Mouse (Mus musculus) hindbrain, embryonic 13.5 days (tissue): Measurements from ENCODE around the gene Rangap1. TPM values are rescaled to one million over a fixed set of nuclear protein-coding genes. Genes with fewer than 3 reads are reported as not detected.
"Not testable (repeated sequence)": the region's sequence is repeated elsewhere in the genome, so short reads cannot be mapped to it uniquely, and the experiment has no call there.

Experiments used
- ATAC-seq: fragments of 200-750 bp; cut with Nextera tagmentation; 2 replicates; pipeline ENCODE4 v1.8.0; 2017; ENCODE audit warnings: moderate TSS enrichment; ENCODE audit not compliant: low FRiP score
- H3K27ac ChIP-seq: fragments of 300-500 bp; sonication (generic); 2 replicates; pipeline ENCODE4 v1.5.1; 2015; ENCODE audit warnings: inconsistent platforms, mild to moderate bottlenecking, moderate library complexity
- H3K27me3 ChIP-seq: fragments of 300-500 bp; sonication (generic); 2 replicates; pipeline ENCODE4 v1.6.1; 2015; ENCODE audit warnings: mild to moderate bottlenecking, inconsistent platforms
- H3K36me3 ChIP-seq: fragments of 300-500 bp; sonication (generic); 2 replicates; pipeline ENCODE4 v1.6.1; 2015; ENCODE audit warnings: mild to moderate bottlenecking, inconsistent platforms
- H3K4me1 ChIP-seq: fragments of 300-500 bp; sonication (generic); replicated peaks from 2 replicates; pipeline ENCODE4 v1.6.1; 2015; ENCODE audit warnings: inconsistent platforms
- H3K4me2 ChIP-seq: fragments of 300-500 bp; sonication (generic); 2 replicates; pipeline ENCODE4 v1.6.1; 2015; ENCODE audit warnings: inconsistent platforms, mild to moderate bottlenecking, moderate library complexity
- H3K4me3 ChIP-seq: fragments of 300-500 bp; sonication (generic); 2 replicates; pipeline ENCODE4 v1.5.1; 2015; ENCODE audit warnings: mild to moderate bottlenecking, inconsistent platforms
- H3K9ac ChIP-seq: fragments of 300-500 bp; sonication (generic); 2 replicates; pipeline ENCODE4 v1.6.1; 2015; ENCODE audit warnings: mild to moderate bottlenecking, inconsistent platforms
- H3K9me3 ChIP-seq: fragments of 300-500 bp; sonication (generic); 2 replicates; pipeline ENCODE4 v1.6.1; 2016; ENCODE audit warnings: inconsistent platforms
- WGBS: fragments of 180-500 bp; shearing (Covaris S2); methylation state at CpG from one replicate; pipeline ENCODE4 v1.1.7; 2015; 5-methylcytosine and 5-hydroxymethylcytosine counted together
- polyA plus RNA-seq: library from polyadenylated mRNA; unstranded; fragments of >200 nt; fragmentation: Nextera tagmentation; extraction: Ambion mirVana; gene quantifications from 2 replicates; pipeline ENCODE4 v1.2.1, GENCODE M21; 2015

The Rangap1 gene
- polyA plus RNA-seq, 1 experiment from 2014 or later = 129 TPM

DNA sequence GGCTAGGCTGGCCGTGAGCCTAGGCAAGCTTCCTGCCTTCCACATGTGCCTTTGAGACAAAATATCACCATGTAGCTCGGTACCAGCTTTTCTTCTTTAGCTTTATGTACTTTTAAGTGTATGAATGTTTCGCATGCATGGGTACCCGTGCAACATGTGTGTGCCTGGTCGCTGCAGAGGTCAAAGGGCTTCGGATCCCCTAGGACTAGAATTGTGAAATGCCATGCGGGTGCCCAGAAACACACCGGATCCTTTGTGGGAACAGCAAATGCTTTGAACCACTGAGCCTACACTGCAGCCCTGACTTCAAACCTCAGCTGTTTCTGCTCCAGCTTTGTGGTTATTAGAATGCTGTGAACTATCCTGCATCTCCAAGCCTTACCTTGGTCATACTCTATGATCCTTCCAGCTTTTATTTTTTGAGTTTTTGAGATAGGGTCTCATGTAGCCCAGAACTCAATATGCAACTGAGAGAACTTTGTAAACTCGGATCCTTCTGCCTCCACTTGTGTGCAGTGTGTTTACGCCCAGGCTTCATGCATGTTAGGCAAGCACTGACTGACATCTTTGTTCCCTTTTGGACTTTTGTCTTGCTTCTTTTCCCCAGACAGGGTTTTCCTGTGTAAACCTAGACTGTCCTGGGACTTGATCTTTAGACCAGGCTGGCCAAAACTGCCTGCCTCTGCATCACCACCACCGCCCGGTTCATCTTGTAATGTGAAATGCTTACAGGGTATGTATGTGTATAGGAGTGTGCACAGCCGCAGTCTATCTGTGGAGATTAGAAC lies 42.8 kb downstream of the Rangap1 start:
- Histone ChIP-seq H3K27ac (no peak overlapping the region), H3K4me3 (no peak overlapping the region), H3K27me3 (no peaks in the 10 kb centered on the region), H3K36me3 (peaks cover 54% of the 10 kb centered on the region), H3K4me1 (no peaks in the 10 kb centered on the region), H3K9ac (no peak overlapping the region), H3K4me2 (no peak overlapping the region), H3K9me3 (no peaks in the 10 kb centered on the region)
- no peak for ATAC-seq
- WGBS = 84% methylated on average over 13 of the region's 13 CpGs

DNA sequence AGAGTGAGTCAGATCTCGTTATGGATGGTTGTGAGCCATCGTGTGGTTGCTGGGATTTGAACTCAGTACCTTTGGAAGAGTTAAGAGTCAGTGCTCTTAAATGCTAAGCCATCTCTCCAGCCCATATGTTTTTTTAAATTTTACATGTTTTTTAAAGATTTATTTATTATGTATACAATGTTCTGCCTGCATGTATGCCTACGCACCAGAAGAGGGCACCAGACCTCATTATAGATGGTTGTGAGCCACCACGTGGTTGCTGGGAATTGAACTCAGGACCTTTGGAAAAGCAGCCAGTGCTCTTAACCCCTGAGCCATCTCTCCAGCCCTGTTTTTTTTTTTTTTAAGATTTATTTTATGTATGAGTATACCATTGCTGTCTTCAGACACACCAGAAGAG lies 44.0 kb downstream of the Rangap1 start:
- not testable (repeated sequence) for H3K4me1 ChIP-seq, H3K4me2 ChIP-seq, H3K9me3 ChIP-seq, H3K27me3 ChIP-seq, H3K4me3 ChIP-seq, H3K27ac ChIP-seq, H3K9ac ChIP-seq, ATAC-seq
- WGBS = 76% methylated on average over 4 of the region's 4 CpGs
- H3K36me3 ChIP-seq = peaks cover 44% of the 10 kb centered on the region

DNA sequence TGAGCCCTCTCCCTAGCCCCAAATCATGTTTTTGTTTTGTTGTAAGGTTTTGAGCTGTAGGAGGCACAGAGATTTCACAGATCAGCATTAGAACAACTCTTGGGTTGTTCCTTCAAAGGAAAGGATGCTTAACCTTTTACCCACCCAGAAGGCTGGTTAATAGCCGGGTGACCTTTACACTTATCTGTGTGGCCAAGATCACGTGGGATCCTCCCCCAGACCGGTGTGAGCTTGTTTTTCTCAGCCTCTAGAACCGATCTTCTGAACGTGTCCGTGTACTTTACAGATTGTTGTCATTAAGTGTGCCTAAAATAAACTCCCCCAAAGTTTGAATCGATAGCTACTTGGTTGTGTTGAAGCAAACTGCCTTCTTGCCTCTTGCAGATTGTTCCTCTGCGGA lies 44.7 kb downstream of the Rangap1 start:
- Histone ChIP-seq H3K36me3 (peaks cover 36% of the 10 kb centered on the region), H3K4me3 (no peak overlapping the region), H3K9me3 (no peaks in the 10 kb centered on the region), H3K4me1 (no peaks in the 10 kb centered on the region), H3K9ac (no peak overlapping the region), H3K27me3 (peaks cover 14% of the 10 kb centered on the region), H3K27ac (no peak overlapping the region), H3K4me2 (no peak overlapping the region)
- ATAC-seq = no peak
- WGBS = 86% methylated on average over 8 of the region's 8 CpGs

DNA sequence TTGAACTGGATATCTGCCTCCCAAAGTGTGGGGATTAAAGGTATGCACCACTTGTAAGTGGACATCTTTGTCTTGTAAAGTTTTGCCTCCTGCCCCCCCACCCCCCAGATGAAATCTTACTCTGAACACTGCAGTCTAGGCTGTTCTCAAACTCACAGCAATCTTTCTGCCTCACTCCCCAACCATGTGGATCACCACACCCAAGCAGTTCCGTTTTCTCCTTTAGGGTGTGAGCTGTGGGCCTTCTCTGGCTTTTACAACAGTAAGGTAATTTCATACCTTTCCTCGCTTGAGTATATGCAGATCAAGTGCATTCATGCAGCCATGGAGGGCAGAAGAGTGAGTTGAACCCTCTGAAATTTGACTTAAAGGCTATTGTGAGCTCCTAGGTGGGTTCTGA lies 45.2 kb downstream of the Rangap1 start:
- no peak overlapping the region for H3K4me3 ChIP-seq
- ATAC-seq = no peak
- WGBS = 73% methylated on average over 2 of the region's 2 CpGs

DNA sequence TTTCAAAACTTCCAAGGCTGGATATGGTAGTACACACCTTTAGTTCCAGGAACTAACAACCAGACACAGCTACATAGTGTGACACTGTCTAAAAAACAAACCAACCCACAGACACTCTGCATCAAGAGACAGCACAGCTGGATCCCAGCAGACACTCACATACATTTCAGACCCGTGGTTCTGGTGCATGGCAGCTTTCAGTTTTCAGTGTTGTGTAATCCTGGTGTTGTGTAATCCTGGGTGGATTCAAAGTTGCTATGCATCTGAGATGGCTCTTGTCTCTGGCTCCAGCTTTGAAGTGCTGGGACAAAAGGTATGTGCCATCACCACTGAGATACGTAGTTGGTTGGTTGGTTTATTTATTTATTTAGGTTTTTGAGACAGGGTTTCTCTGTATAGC lies 46.8 kb downstream of the Rangap1 start:
- ATAC-seq = no peak
- Histone ChIP-seq H3K27ac (no peak overlapping the region), H3K9ac (no peak overlapping the region), H3K4me3 (no peak overlapping the region), H3K9me3 (no peaks in the 10 kb centered on the region), H3K4me1 (peaks cover 17% of the 10 kb centered on the region), H3K36me3 (peaks cover 16% of the 10 kb centered on the region), H3K4me2 (no peak overlapping the region), H3K27me3 (peaks cover 35% of the 10 kb centered on the region)
- 76% methylated on average over 2 of the region's 2 CpGs for WGBS

More for the DNA sequence above, 45.2 kb downstream of the Rangap1 start:
- Histone ChIP-seq H3K36me3 (peaks cover 32% of the 10 kb centered on the region), H3K9ac (no peak overlapping the region), H3K27me3 (peaks cover 19% of the 10 kb centered on the region), H3K4me1 (peaks cover under 1% of the 10 kb centered on the region; the same call in 1 of the 2 replicates), H3K9me3 (no peaks in the 10 kb centered on the region), H3K27ac (no peak overlapping the region), H3K4me2 (no peak overlapping the region)

DNA sequence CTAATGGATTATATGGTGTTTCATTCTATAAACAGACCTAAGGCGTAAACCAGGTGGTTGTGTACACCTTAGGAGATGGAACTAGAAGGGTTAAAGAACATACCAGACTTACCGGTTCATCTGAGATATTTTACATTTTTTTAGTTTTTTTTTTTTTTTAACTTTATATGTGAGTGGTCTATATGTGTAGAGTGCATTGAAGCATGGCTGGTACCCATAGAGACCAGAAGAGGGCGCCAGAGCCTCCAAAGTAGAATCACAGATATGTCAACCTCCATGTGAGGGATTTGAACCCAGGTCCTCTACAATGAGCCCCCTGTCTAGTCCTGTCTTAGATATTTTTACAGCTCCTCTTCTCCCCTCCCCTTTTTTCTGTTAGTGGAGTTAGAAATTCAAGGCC lies 47.5 kb downstream of the Rangap1 start:
- Histone ChIP-seq H3K4me1 (peaks cover 24% of the 10 kb centered on the region), H3K4me3 (no peak overlapping the region), H3K27ac (no peak overlapping the region), H3K36me3 (peaks cover 9% of the 10 kb centered on the region), H3K9me3 (no peaks in the 10 kb centered on the region), H3K9ac (no peak overlapping the region), H3K27me3 (peaks cover 42% of the 10 kb centered on the region), H3K4me2 (no peak overlapping the region)
- no peak for ATAC-seq
- 58% methylated on average over 3 of the region's 3 CpGs for WGBS

DNA sequence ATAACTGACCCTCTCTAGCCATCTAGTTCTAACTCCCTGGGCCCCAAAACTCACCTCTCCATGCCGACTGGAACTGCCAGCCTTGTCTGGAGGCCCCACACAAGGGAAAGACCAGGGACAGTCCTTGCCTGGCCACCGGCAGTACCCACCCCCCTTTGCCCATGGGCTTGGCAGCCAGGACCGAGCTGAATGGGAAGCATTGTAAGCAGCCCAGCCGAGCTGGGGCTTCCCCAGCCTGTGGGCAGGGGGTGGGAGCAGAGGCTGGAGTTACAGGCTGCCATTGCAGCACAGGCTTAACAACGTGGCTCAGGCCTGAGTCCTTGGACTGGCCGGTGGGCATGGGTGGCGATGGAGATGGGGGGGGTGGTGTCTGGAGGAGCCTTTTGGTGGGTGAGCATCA lies 48.2 kb downstream of the Rangap1 start, which contains the start of gene Chadl:
Gene Chadl, minus strand, starts transcription at position 113 of the 400 bp plus-strand sequence.
- H3K9me3 ChIP-seq = no peaks in the 10 kb centered on the region
- H3K36me3 ChIP-seq = 0 out of 2 replicates have a peak, but pooled peaks cover 3% of the 10 kb centered on the region
- 50% methylated on average over 7 of the region's 7 CpGs for WGBS
- H3K27ac ChIP-seq = no peak within 1 kb of the TSS
- ATAC-seq = 0 out of 2 replicates have a peak, but pooled peaks have one; percentile 37
- no peak within 1 kb of the TSS for H3K9ac ChIP-seq
- no peak within 1 kb of the TSS for H3K4me2 ChIP-seq
- H3K4me3 ChIP-seq = no peak within 1 kb of the TSS
- peaks cover 26% of the 10 kb centered on the region for H3K4me1 ChIP-seq
- peaks cover 49% of the 10 kb centered on the region for H3K27me3 ChIP-seq

DNA sequence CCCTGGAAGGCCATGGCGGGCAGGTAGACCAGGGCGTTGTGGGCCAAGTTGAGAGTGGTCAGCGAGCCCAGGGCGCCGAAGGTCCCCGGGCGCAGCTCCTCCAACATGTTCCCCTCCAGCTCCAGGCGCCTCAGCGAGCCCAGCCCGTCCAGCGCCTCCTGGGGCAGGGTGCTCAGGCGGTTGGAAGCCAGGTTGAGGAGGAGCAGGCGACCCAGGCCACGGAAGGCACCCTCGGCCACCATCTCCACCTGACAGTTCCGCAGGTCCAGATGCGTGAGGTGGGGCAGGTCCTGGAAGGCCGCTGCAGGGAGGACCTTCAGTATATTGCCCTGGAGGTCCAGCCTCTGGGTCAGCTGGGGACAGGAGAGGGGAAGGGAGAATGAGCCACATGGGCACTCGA lies 50.4 kb downstream of the Rangap1 start:
- H3K36me3 ChIP-seq = no peaks in the 10 kb centered on the region
- H3K4me3 ChIP-seq = peak overlapping the region; percentile 58
- no peaks in the 10 kb centered on the region for H3K9me3 ChIP-seq
- peak overlapping the region; percentile 91 for H3K4me2 ChIP-seq
- peak overlapping the region; percentile 83 for H3K9ac ChIP-seq
- WGBS = 26% methylated on average over 19 of the region's 19 CpGs
- peaks cover 59% of the 10 kb centered on the region for H3K27me3 ChIP-seq
- no peak overlapping the region; the same call in 1 of the 2 replicates for H3K27ac ChIP-seq
- ATAC-seq = no peak
- peaks cover 26% of the 10 kb centered on the region for H3K4me1 ChIP-seq

DNA sequence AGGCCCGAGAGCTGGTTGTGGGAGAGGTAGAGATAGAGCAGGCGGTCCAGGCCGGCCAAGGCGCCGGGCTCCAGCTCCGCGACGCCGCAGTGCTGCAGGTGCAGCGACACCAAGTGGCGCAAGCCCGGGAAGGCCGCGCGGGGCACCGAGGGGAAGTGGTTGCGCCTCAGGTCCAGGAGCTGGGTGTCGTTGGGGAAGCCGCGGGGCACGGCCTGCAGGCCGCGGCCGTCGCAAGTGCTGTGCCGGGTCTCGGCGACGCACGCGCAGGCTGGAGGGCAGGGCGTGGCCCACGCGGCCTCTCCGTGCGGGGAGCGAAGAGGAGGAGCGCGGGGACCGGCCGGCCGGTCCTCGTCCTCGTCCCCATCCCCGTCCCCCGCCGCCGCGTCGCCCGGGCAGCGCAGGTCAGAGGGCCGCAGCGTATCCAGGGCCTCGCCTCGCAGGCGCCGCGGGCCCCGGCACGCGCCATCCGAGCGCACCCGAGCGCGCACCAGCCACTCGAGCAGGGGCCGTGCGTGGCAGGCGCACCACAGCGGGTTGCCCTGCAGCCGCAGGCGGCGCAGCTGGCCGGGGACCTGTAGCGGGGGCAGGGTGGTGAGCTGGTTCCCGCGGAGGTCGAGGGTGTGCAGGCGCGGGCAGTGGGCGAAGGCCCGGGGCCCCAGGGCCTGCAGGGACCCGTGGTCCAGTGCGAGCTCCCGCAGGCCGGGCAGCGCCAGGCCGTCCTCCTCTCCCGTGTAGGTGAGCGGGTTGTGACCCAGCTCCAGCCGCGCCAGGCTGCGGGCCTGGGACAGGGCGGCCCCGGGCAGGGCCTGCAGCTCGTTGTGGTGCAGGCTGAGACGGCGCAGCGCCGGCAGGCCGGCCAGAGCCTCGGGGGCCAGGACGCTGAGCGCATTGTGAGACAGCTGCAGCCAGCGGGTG lies 51.1 kb downstream of the Rangap1 start:
- H3K4me3 ChIP-seq = peak overlapping the region; percentile 58
- H3K27me3 ChIP-seq = peaks cover 59% of the 10 kb centered on the region
- H3K27ac ChIP-seq = peak overlapping the region; percentile 30; the same call in 1 of the 2 replicates
- ATAC-seq = peak; percentile 77
- no peaks in the 10 kb centered on the region for H3K9me3 ChIP-seq
- H3K36me3 ChIP-seq = no peaks in the 10 kb centered on the region
- under 1% methylated on average over 72 of the region's 107 CpGs for WGBS
- peak overlapping the region; percentile 83 for H3K9ac ChIP-seq
- peaks cover 26% of the 10 kb centered on the region for H3K4me1 ChIP-seq
- H3K4me2 ChIP-seq = peak overlapping the region; percentile 91

DNA sequence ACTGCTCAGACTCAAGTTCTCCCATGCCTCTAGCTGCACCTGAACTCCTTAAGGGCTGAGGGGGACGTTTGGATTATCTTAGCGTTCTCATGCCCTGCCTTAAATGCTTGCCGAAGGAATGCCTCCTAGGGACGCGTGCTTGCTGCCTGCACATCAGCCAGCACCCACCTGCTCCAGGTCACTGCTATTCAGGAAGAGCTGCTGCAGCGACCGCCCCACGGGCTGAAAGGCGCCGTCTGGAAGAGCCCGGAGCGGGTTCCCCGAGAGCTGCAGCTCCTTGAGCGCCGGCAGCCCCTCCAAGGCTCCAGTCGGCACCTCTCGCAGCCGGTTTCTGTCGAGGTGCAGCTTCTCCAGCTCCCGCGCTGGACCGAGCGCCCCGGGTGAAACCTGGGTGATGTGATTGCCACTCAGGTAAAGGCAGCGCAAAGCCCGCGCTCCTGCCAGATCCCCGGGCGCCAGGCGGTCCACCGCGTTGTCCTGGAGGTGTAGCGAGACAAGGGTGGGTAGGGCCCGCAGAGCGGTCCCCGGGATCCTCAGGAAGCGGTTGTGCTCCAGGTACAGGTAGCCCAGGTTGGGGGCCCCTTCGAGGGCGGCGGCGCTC lies 51.9 kb downstream of the Rangap1 start:
- 5% methylated on average over 38 of the region's 41 CpGs for WGBS
- peak; percentile 37 for ATAC-seq

DNA sequence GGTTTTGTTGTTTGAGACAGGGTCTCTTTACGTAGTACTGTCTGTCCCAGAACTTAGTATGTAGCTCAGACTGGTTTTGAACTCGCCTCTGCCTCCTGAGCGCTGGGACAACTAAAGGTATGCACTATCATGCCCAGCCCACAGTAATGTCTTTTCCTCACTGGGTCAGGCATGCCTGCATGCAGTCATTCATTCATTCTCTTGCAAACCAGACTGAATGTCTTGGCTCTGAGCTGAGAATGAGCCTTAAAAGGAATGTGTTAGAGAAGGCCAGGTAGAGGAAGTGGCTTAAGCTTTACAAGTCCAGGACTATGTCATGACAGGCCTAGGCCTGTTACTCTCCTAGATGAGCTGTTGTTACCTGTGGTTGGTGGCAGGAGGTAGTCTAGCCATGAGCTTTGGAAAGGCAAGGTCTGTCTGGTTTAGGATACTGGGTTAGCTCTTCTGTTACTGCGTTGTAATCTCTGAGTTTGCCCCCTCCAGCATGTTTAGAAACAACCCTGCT lies 65.0 kb downstream of the Rangap1 start:
- H3K9ac ChIP-seq = no peak overlapping the region
- ATAC-seq = no peak
- H3K36me3 ChIP-seq = peaks cover 93% of the 10 kb centered on the region

More for the DNA sequence above, 51.9 kb downstream of the Rangap1 start:
- no peaks in the 10 kb centered on the region for H3K9me3 ChIP-seq
- peaks cover 59% of the 10 kb centered on the region for H3K27me3 ChIP-seq
- H3K36me3 ChIP-seq = peaks cover 6% of the 10 kb centered on the region; the same call in 1 of the 2 replicates
- H3K4me3 ChIP-seq = peak overlapping the region; percentile 58
- 0 out of 2 replicates have a peak overlapping the region, but pooled peaks have one; percentile 30 for H3K27ac ChIP-seq
- peak overlapping the region; percentile 83 for H3K9ac ChIP-seq
- H3K4me2 ChIP-seq = peak overlapping the region; percentile 91
- peaks cover 26% of the 10 kb centered on the region for H3K4me1 ChIP-seq

DNA sequence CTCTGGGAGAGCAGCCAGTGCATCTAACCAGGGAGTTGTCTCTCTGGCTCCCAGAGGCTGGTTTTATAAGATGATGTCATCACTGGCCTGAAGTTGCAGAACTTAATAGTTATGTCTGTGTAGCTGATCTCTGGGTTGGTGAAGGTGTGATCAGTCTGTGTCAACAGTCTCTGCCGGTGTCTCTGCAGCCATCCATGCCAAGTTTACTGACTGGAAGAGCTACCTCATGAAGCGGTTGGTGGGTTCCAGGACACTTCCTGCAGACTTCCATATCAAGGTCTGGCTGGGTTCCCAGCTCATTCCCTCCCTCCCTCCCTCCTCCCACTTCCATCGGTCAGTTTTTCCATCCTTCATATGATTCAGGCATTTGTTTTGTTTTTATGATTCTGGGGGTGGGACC lies 68.7 kb downstream of the Rangap1 start:
- 94% methylated on average over 3 of the region's 3 CpGs for WGBS
- ATAC-seq = no peak
- peaks cover 74% of the 10 kb centered on the region for H3K36me3 ChIP-seq
- no peak overlapping the region for H3K4me3 ChIP-seq
- H3K4me1 ChIP-seq = no peaks in the 10 kb centered on the region
- no peak overlapping the region for H3K9ac ChIP-seq
- H3K27me3 ChIP-seq = no peaks in the 10 kb centered on the region
- H3K9me3 ChIP-seq = no peaks in the 10 kb centered on the region
- H3K4me2 ChIP-seq = no peak overlapping the region
- H3K27ac ChIP-seq = no peak overlapping the region

More for the DNA sequence above, 65.0 kb downstream of the Rangap1 start:
- Histone ChIP-seq H3K9me3 (no peaks in the 10 kb centered on the region), H3K4me1 (no peaks in the 10 kb centered on the region), H3K4me2 (no peak overlapping the region), H3K27me3 (no peaks in the 10 kb centered on the region), H3K4me3 (no peak overlapping the region), H3K27ac (no peak overlapping the region)
- 93% methylated on average over 4 of the region's 4 CpGs for WGBS
